Mouse (Mus musculus) midbrain, embryonic 14.5 days (tissue): Measurements from ENCODE around the gene Card19. TPM values are rescaled to one million over a fixed set of nuclear protein-coding genes. Genes with fewer than 3 reads are reported as not detected.

Source experiments
- ATAC-seq: fragments of 200-750 bp; cut with Nextera tagmentation; 2 replicates; pipeline ENCODE4 v1.8.0; 2017; ENCODE audit warnings: moderate number of reproducible peaks, moderate library complexity; ENCODE audit not compliant: low FRiP score, low TSS enrichment
- DNase-seq: peaks from one replicate; pipeline ENCODE4 v3.0.0-alpha.2; 2015
- H3K27ac ChIP-seq: fragments of 300-500 bp; sonication (generic); replicated peaks from 2 replicates; pipeline ENCODE4 v1.5.1; 2014; ENCODE audit warnings: mild to moderate bottlenecking, low read depth, low read length, moderate library complexity
- H3K27me3 ChIP-seq: fragments of 300-500 bp; sonication (generic); 2 replicates; pipeline ENCODE4 v1.6.1; 2014; ENCODE audit warnings: low read length, control low read depth, mixed read lengths; ENCODE audit not compliant: control insufficient read depth, insufficient read depth
- H3K36me3 ChIP-seq: fragments of 300-500 bp; sonication (generic); 2 replicates; pipeline ENCODE4 v1.6.1; 2014; ENCODE audit warnings: low read length, control low read depth; ENCODE audit not compliant: control insufficient read depth, insufficient read depth
- H3K4me1 ChIP-seq: fragments of 300-500 bp; sonication (generic); 2 replicates; pipeline ENCODE4 v1.6.1; 2014; ENCODE audit warnings: mild to moderate bottlenecking, antibody characterized with exemption, low read length, control low read depth; ENCODE audit not compliant: control insufficient read depth, insufficient read depth
- H3K4me2 ChIP-seq: fragments of 300-500 bp; sonication (generic); 2 replicates; pipeline ENCODE4 v1.6.1; 2014; ENCODE audit warnings: mild to moderate bottlenecking, low read length, moderate library complexity
- H3K4me3 ChIP-seq: fragments of 300-500 bp; sonication (generic); replicated peaks from 2 replicates; pipeline ENCODE4 v1.5.1; 2014; ENCODE audit warnings: low read depth, low read length
- H3K9ac ChIP-seq: fragments of 300-500 bp; sonication (generic); replicated peaks from 2 replicates; pipeline ENCODE4 v1.6.1; 2014; ENCODE audit warnings: mild to moderate bottlenecking, low read length, moderate library complexity
- H3K9me3 ChIP-seq: fragments of 300-500 bp; sonication (generic); 2 replicates; pipeline ENCODE4 v1.6.1; 2016; ENCODE audit warnings: low read length, control low read depth, mixed read lengths; ENCODE audit not compliant: control insufficient read depth
- WGBS: fragments of 180-500 bp; shearing (Covaris S2); extraction: QIAGEN DNeasy Blood & Tissue Kit; methylation state at CpG from one replicate; pipeline ENCODE4 v1.1.7; 2014; 5-methylcytosine and 5-hydroxymethylcytosine counted together
- polyA plus RNA-seq: library from polyadenylated mRNA; unstranded; fragments of >200 nt; fragmentation: Nextera tagmentation; extraction: Ambion mirVana; gene quantifications from 2 replicates; pipeline ENCODE4 v1.2.1, GENCODE M21; 2014

Card19 gene
- polyA plus RNA-seq, 1 experiment from 2014 or later: 20.6 TPM

DNA sequence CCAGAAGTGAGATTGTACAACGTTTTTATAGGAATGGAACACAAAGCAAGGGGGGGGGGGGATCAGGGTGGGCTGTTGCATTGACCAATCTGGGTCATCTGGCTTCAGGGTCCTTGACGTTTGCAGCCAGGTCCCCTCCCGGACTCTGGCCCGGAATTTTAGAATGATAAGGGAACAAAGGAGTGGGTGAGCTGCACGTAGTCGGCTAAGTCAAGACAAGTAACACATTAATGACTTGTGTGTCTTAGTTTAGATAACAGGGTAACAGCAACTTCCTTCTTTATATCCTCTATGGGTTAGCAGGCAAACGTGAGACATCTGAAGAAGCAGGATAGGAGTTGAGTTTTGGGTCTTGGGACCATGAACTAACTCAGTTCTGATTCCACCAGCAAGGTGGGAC lies 52.2 kb downstream of the Card19 start:
- ATAC-seq: no peak
- H3K27ac ChIP-seq: no peak overlapping the region
- 82% methylated on average over 7 of the region's 7 CpGs for WGBS
- no peaks in the 10 kb centered on the region for H3K36me3 ChIP-seq
- no peaks in the 10 kb centered on the region for H3K27me3 ChIP-seq
- DNase-seq: no peak
- H3K4me3 ChIP-seq: no peak overlapping the region
- no peak overlapping the region for H3K9ac ChIP-seq
- no peak overlapping the region for H3K4me2 ChIP-seq
- H3K9me3 ChIP-seq: no peaks in the 10 kb centered on the region
- H3K4me1 ChIP-seq: no peaks in the 10 kb centered on the region

DNA sequence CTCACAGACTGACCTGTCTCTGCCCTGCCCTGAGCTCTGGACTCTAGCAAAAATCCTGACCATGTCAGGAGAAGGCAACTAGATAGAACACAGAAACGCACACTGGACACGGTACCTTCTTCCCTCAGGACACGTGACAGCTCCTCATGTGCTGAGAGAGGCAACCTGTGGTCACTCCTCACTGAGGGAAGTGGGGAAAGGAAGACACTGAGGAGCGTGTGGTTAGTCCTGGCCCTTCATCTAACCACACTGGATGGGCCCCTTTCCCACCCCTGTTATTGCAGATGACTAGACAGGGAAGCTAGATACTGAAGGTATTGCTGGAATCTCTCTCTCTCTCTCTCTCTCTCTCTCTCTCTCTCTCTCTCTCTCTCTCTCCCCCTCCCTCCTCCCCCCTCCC lies 53.1 kb downstream of the Card19 start:
- H3K9me3 ChIP-seq: no peaks in the 10 kb centered on the region
- H3K36me3 ChIP-seq: no peaks in the 10 kb centered on the region
- H3K9ac ChIP-seq: no peak overlapping the region
- ATAC-seq (no peak), DNase-seq (no peak)
- no peak overlapping the region for H3K27ac ChIP-seq
- H3K4me2 ChIP-seq: no peak overlapping the region
- no peaks in the 10 kb centered on the region for H3K27me3 ChIP-seq
- H3K4me3 ChIP-seq: no peak overlapping the region
- no peaks in the 10 kb centered on the region for H3K4me1 ChIP-seq
- WGBS: 82% methylated on average over 4 of the region's 4 CpGs

- Histone ChIP-seq H3K9ac (no peak overlapping the region), H3K4me2 (no peak overlapping the region), H3K4me1 (no peaks in the 10 kb centered on the region), H3K27me3 (no peaks in the 10 kb centered on the region), H3K9me3 (no peaks in the 10 kb centered on the region), H3K4me3 (no peak overlapping the region), H3K27ac (no peak overlapping the region), H3K36me3 (no peaks in the 10 kb centered on the region)
- no peak for ATAC-seq
- WGBS: 68% methylated on average over 2 of the region's 2 CpGs
- DNase-seq: no peak
Observed at GRCm38 (mm10) chr13:49161236-49161635, 54.6 kb downstream of the Card19 start.

- Histone ChIP-seq H3K27ac (no peak overlapping the region), H3K4me3 (no peak overlapping the region), H3K4me1 (no peaks in the 10 kb centered on the region), H3K36me3 (no peaks in the 10 kb centered on the region), H3K4me2 (no peak overlapping the region), H3K27me3 (no peaks in the 10 kb centered on the region), H3K9ac (no peak overlapping the region), H3K9me3 (no peaks in the 10 kb centered on the region)
- WGBS: 83% methylated on average over 10 of the region's 10 CpGs
- DNase-seq (no peak), ATAC-seq (no peak)
Observed at GRCm38 (mm10) chr13:49158040-49158713, 57.7 kb downstream of the Card19 start.

- no peak for DNase-seq
- ATAC-seq: no peak
- H3K4me2 ChIP-seq: no peak overlapping the region
- no peaks in the 10 kb centered on the region for H3K4me1 ChIP-seq
- WGBS: 79% methylated on average over 4 of the region's 4 CpGs
- H3K9ac ChIP-seq: no peak overlapping the region
- H3K27ac ChIP-seq: no peak overlapping the region
- no peaks in the 10 kb centered on the region for H3K27me3 ChIP-seq
- H3K36me3 ChIP-seq: no peaks in the 10 kb centered on the region
- H3K9me3 ChIP-seq: no peaks in the 10 kb centered on the region
- H3K4me3 ChIP-seq: no peak overlapping the region
Observed at GRCm38 (mm10) chr13:49156645-49157044, 59.2 kb downstream of the Card19 start.

DNA sequence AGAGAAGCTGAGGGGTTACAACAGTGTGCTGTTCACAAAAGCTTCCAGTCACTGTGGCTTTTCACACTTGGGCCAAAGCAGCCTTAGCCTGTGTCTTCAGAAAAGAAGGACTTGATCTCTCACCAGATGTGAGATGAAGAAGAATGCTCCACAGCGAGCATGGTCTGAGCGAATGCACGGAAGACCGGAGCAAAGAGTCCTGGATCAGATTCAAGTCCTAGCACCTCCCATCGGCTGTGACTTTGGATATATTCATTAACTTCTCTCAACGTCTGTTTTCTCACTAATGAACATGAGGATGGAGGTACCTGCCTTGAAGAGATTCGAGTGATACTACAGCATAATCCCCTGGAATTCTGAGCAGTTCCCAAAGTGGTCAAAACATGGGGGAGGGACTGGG lies 61.2 kb downstream of the Card19 start:
- 61% methylated on average over 7 of the region's 7 CpGs for WGBS
- H3K36me3 ChIP-seq: no peaks in the 10 kb centered on the region

DNA sequence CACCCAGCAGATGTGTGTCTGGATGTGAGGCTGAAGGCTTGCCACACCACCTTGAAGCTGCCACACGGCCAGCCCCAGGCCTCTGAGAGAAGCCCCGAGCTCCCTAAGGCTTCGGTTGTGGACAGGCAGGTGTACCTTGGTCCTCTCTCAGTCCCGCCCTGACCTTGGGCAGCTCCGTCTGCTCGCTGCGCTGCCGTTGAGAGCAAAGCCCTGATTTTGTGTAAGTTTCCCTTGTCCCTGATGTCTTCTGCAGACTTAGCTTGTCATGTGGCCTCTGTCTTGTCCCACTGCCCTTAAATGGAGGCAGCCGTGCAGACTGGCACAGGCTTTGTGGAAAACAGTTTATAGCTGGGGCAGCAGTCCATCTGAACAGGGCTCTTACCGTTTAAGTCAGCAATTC lies 61.8 kb downstream of the Card19 start:
- H3K36me3 ChIP-seq: no peaks in the 10 kb centered on the region
- DNase-seq (no peak), ATAC-seq (no peak)
- H3K27me3 ChIP-seq: no peaks in the 10 kb centered on the region
- no peak overlapping the region for H3K4me2 ChIP-seq
- 79% methylated on average over 10 of the region's 10 CpGs for WGBS
- no peaks in the 10 kb centered on the region for H3K9me3 ChIP-seq
- no peak overlapping the region for H3K4me3 ChIP-seq
- H3K27ac ChIP-seq: no peak overlapping the region
- H3K4me1 ChIP-seq: no peaks in the 10 kb centered on the region
- no peak overlapping the region for H3K9ac ChIP-seq

More for the DNA sequence above, 61.2 kb downstream of the Card19 start:
- Histone ChIP-seq H3K4me2 (no peak overlapping the region), H3K9ac (no peak overlapping the region), H3K4me3 (no peak overlapping the region), H3K27me3 (no peaks in the 10 kb centered on the region), H3K4me1 (no peaks in the 10 kb centered on the region), H3K27ac (no peak overlapping the region), H3K9me3 (no peaks in the 10 kb centered on the region)
- ATAC-seq: no peak
- no peak for DNase-seq

Other genes with a start within 250 kb of the Card19 start
- gene Fam120a, start 248.0 kb downstream of the Card19 start, polyA plus RNA-seq: 16.0 and 17.3 TPM in 2 replicates
- gene Wnk2, start 68.0 kb downstream of the Card19 start, polyA plus RNA-seq: 27.1 and 29.0 TPM in 2 replicates
- 15.3 and 22.0 TPM in 2 replicates for gene Ninj1, start 28.6 kb downstream of the Card19 start, polyA plus RNA-seq
- gene Susd3, start 32.7 kb upstream of the Card19 start, polyA plus RNA-seq: 0.32 and 1.1 TPM in 2 replicates
- gene Fgd3, start 104.3 kb upstream of the Card19 start, polyA plus RNA-seq: 1.8 and 2.0 TPM in 2 replicates
- gene Bicd2, start 125.5 kb upstream of the Card19 start, polyA plus RNA-seq: 25.3 and 30.1 TPM in 2 replicates
- gene Ippk, start 205.2 kb upstream of the Card19 start, polyA plus RNA-seq: 11.3 and 15.7 TPM in 2 replicates